Mouse (Mus musculus): Measurements from ENCODE around the gene Xlr5a. TPM values are rescaled to one million over a fixed set of nuclear protein-coding genes. Genes with fewer than 3 reads are reported as not detected.
"Not testable (repeated sequence)": the region's sequence is repeated elsewhere in the genome, so short reads cannot be mapped to it uniquely, and the experiment has no call there.

Gene Xlr5a
- polyA plus RNA-seq, 1 experiment from 2014 or later, result not detected

GRCm38 (mm10) chrX:73265270-73265669 is 27.5 kb downstream of the Xlr5a start, which contains the start of gene Xlr3c:
Gene Xlr3c, minus strand, starts transcription at chrX:73265390.
- ATAC-seq; H3K27me3 ChIP-seq (replicated peaks; ENCODE audit: control insufficient read depth, insufficient read depth, low read length); H3K9ac ChIP-seq (replicated peaks; ENCODE audit: low read depth, low read length); H3K4me3 ChIP-seq (replicated peaks; ENCODE audit: low read length); H3K4me2 ChIP-seq (ENCODE audit: low read length); H3K36me3 ChIP-seq (ENCODE audit: control insufficient read depth, insufficient read depth); H3K27ac ChIP-seq (ENCODE audit: low read length); H3K4me1 ChIP-seq (replicated peaks; ENCODE audit: control insufficient read depth, insufficient read depth, low read length); H3K9me3 ChIP-seq (ENCODE audit: control insufficient read depth, low read length): not testable (repeated sequence)
- 93% methylated on average over 12 of the region's 14 CpGs for WGBS

GRCm38 (mm10) chrX:73262428-73262827 is 30.3 kb downstream of the Xlr5a start:
- WGBS, result 74% methylated on average over 1 of the region's 2 CpGs
- H3K4me3 ChIP-seq (replicated peaks; ENCODE audit: low read length); H3K4me1 ChIP-seq (replicated peaks; ENCODE audit: control insufficient read depth, insufficient read depth, low read length); H3K27me3 ChIP-seq (replicated peaks; ENCODE audit: control insufficient read depth, insufficient read depth, low read length); ATAC-seq; H3K36me3 ChIP-seq (ENCODE audit: control insufficient read depth, insufficient read depth); H3K4me2 ChIP-seq (ENCODE audit: low read length); H3K27ac ChIP-seq (ENCODE audit: low read length); H3K9me3 ChIP-seq (ENCODE audit: control insufficient read depth, low read length); H3K9ac ChIP-seq (replicated peaks; ENCODE audit: low read depth, low read length): not testable (repeated sequence)

GRCm38 (mm10) chrX:73242821-73243325 is 49.9 kb downstream of the Xlr5a start, which contains the start of gene Xlr4c:
Gene Xlr4c, minus strand, starts transcription at chrX:73243130.
- H3K27me3 ChIP-seq (replicated peaks; ENCODE audit: control insufficient read depth, insufficient read depth, low read length); H3K27ac ChIP-seq (ENCODE audit: low read length); H3K36me3 ChIP-seq (ENCODE audit: control insufficient read depth, insufficient read depth); H3K9me3 ChIP-seq (ENCODE audit: control insufficient read depth, low read length); H3K4me2 ChIP-seq (ENCODE audit: low read length); H3K9ac ChIP-seq (replicated peaks; ENCODE audit: low read depth, low read length); H3K4me3 ChIP-seq (replicated peaks; ENCODE audit: low read length); ATAC-seq; H3K4me1 ChIP-seq (replicated peaks; ENCODE audit: control insufficient read depth, insufficient read depth, low read length): not testable (repeated sequence)
- WGBS, result 86% methylated on average over 12 of the region's 14 CpGs

- H3K9me3 ChIP-seq (ENCODE audit: control insufficient read depth, low read length), result no peaks in the 10 kb centered on the region
- H3K4me1 ChIP-seq (replicated peaks; ENCODE audit: control insufficient read depth, insufficient read depth, low read length), result peaks cover 3% of the 10 kb centered on the region; the same call in 1 of the 2 replicates
- peak overlapping the region; percentile 95 for H3K27ac ChIP-seq (ENCODE audit: low read length)
- no peak for ATAC-seq
- H3K9ac ChIP-seq (replicated peaks; ENCODE audit: low read depth, low read length), result peak overlapping the region; percentile 80
- WGBS, result 39% methylated on average over 3 of the region's 3 CpGs
- H3K27me3 ChIP-seq (replicated peaks; ENCODE audit: control insufficient read depth, insufficient read depth, low read length), result no peaks in the 10 kb centered on the region
- H3K4me2 ChIP-seq (ENCODE audit: low read length), result peak overlapping the region; percentile 71
- H3K36me3 ChIP-seq (ENCODE audit: control insufficient read depth, insufficient read depth), result no peaks in the 10 kb centered on the region
- H3K4me3 ChIP-seq (replicated peaks; ENCODE audit: low read length), result peak overlapping the region; percentile 64
Observed at GRCm38 (mm10) chrX:73229288-73229687, 63.5 kb downstream of the Xlr5a start.

- Histone ChIP-seq H3K9ac (replicated peaks; ENCODE audit: low read depth, low read length) (peak overlapping the region; percentile 80), H3K36me3 (ENCODE audit: control insufficient read depth, insufficient read depth) (no peaks in the 10 kb centered on the region), H3K9me3 (ENCODE audit: control insufficient read depth, low read length) (no peaks in the 10 kb centered on the region), H3K4me2 (ENCODE audit: low read length) (peak overlapping the region; percentile 71), H3K4me3 (replicated peaks; ENCODE audit: low read length) (peak overlapping the region; percentile 64), H3K27me3 (replicated peaks; ENCODE audit: control insufficient read depth, insufficient read depth, low read length) (no peaks in the 10 kb centered on the region), H3K4me1 (replicated peaks; ENCODE audit: control insufficient read depth, insufficient read depth, low read length) (peaks cover 3% of the 10 kb centered on the region; the same call in 1 of the 2 replicates), H3K27ac (ENCODE audit: low read length) (peak overlapping the region; percentile 95)
- 21% methylated on average over 40 of the region's 51 CpGs for WGBS
- peak; percentile 56 for ATAC-seq
Observed at GRCm38 (mm10) chrX:73228606-73229214, 64.1 kb downstream of the Xlr5a start.

- Histone ChIP-seq H3K4me3 (replicated peaks; ENCODE audit: low read length) (peak within 1 kb of the TSS; percentile 64), H3K36me3 (ENCODE audit: control insufficient read depth, insufficient read depth) (no peaks in the 10 kb centered on the region), H3K27me3 (replicated peaks; ENCODE audit: control insufficient read depth, insufficient read depth, low read length) (no peaks in the 10 kb centered on the region), H3K4me2 (ENCODE audit: low read length) (peak within 1 kb of the TSS; percentile 71), H3K27ac (ENCODE audit: low read length) (peak within 1 kb of the TSS; percentile 95), H3K9ac (replicated peaks; ENCODE audit: low read depth, low read length) (peak within 1 kb of the TSS; percentile 80), H3K4me1 (replicated peaks; ENCODE audit: control insufficient read depth, insufficient read depth, low read length) (peaks cover 3% of the 10 kb centered on the region; the same call in 1 of the 2 replicates), H3K9me3 (ENCODE audit: control insufficient read depth, low read length) (no peaks in the 10 kb centered on the region)
- peak; percentile 95 for ATAC-seq
- WGBS, result 20% methylated on average over 35 of the region's 39 CpGs
Observed at GRCm38 (mm10) chrX:73227914-73228605, 64.7 kb downstream of the Xlr5a start, which contains the start of gene F8a. Gene F8a, plus strand, starts transcription at chrX:73228291.

- no peak overlapping the region for H3K27ac ChIP-seq (ENCODE audit: low read length)
- no peak overlapping the region for H3K4me2 ChIP-seq (ENCODE audit: low read length)
- H3K4me3 ChIP-seq (replicated peaks; ENCODE audit: low read length), result no peak overlapping the region
- 54% methylated on average over 1 of the region's 1 CpGs for WGBS
- no peak for ATAC-seq
- no peaks in the 10 kb centered on the region for H3K9me3 ChIP-seq (ENCODE audit: control insufficient read depth, low read length)
- no peak overlapping the region for H3K9ac ChIP-seq (replicated peaks; ENCODE audit: low read depth, low read length)
- no peaks in the 10 kb centered on the region for H3K27me3 ChIP-seq (replicated peaks; ENCODE audit: control insufficient read depth, insufficient read depth, low read length)
- H3K36me3 ChIP-seq (ENCODE audit: control insufficient read depth, insufficient read depth), result no peaks in the 10 kb centered on the region
- H3K4me1 ChIP-seq (replicated peaks; ENCODE audit: control insufficient read depth, insufficient read depth, low read length), result no peaks in the 10 kb centered on the region
Observed at GRCm38 (mm10) chrX:73225365-73225764, 67.4 kb downstream of the Xlr5a start.

- not testable (repeated sequence) for H3K4me3 ChIP-seq (replicated peaks; ENCODE audit: low read length); H3K27ac ChIP-seq (ENCODE audit: low read length); H3K9me3 ChIP-seq (ENCODE audit: control insufficient read depth, low read length); H3K9ac ChIP-seq (replicated peaks; ENCODE audit: low read depth, low read length); H3K4me1 ChIP-seq (replicated peaks; ENCODE audit: control insufficient read depth, insufficient read depth, low read length); H3K27me3 ChIP-seq (replicated peaks; ENCODE audit: control insufficient read depth, insufficient read depth, low read length); H3K36me3 ChIP-seq (ENCODE audit: control insufficient read depth, insufficient read depth); H3K4me2 ChIP-seq (ENCODE audit: low read length); ATAC-seq
- 85% methylated on average over 11 of the region's 19 CpGs for WGBS
Observed at GRCm38 (mm10) chrX:73213819-73214564, 78.8 kb downstream of the Xlr5a start, which contains the start of gene Xlr4b. Gene Xlr4b, plus strand, starts transcription at chrX:73214333.

GRCm38 (mm10) chrX:73191934-73192333 is 100.8 kb downstream of the Xlr5a start, which contains the start of gene Xlr3b:
Gene Xlr3b, plus strand, starts transcription at chrX:73192207.
- peak; percentile 54; the same call in 1 of the 2 replicates for ATAC-seq
- not testable (repeated sequence) for H3K4me1 ChIP-seq (replicated peaks; ENCODE audit: control insufficient read depth, insufficient read depth, low read length); H3K36me3 ChIP-seq (ENCODE audit: control insufficient read depth, insufficient read depth); H3K27ac ChIP-seq (ENCODE audit: low read length); H3K4me3 ChIP-seq (replicated peaks; ENCODE audit: low read length); H3K4me2 ChIP-seq (ENCODE audit: low read length); H3K9ac ChIP-seq (replicated peaks; ENCODE audit: low read depth, low read length); H3K9me3 ChIP-seq (ENCODE audit: control insufficient read depth, low read length); H3K27me3 ChIP-seq (replicated peaks; ENCODE audit: control insufficient read depth, insufficient read depth, low read length)
- 77% methylated on average over 9 of the region's 12 CpGs for WGBS
